In genomic region chr16:44671551-44672421, GRCm38 (mm10) we compare ENCODE assay signal across 11 mouse cellular contexts. TPM values are rescaled to one million over a fixed set of nuclear protein-coding genes. Genes with fewer than 3 reads are reported as not detected.
DNase-seq lines count a peak whose midpoint lies in the region; ATAC-seq lines count a peak whose summit lies in the region.
"Had no signal": no experiment of that assay in that cellular context is flagged by ENCODE, and none has a peak within 500 bp of the region (broad histone marks: within the 10 kb centered on the region; RNA-seq: fewer than 3 reads in every experiment).

No protein-coding gene starts in this region.

- peak overlapping the region; percentile 73 for H3K27ac ChIP-seq in kidney, embryonic 16.5 days (ENCODE audit: low read length)
- H3K27ac ChIP-seq in embryonic facial prominence, embryonic 14.5 days (replicated peaks; ENCODE audit: low read depth, low read length), result peak overlapping the region; percentile 87
- H3K27ac ChIP-seq in intestine, embryonic 16.5 days (ENCODE audit: low read length), result 0 out of 2 replicates have a peak overlapping the region, but pooled peaks have one; percentile 36
- H3K27ac ChIP-seq in neural tube, embryonic 13.5 days (replicated peaks), result peak overlapping the region; percentile 78

- H3K4me3 ChIP-seq in kidney, embryonic 16.5 days (ENCODE audit: low read length), result no peak overlapping the region
- no peak overlapping the region for H3K4me3 ChIP-seq in embryonic facial prominence, embryonic 14.5 days (ENCODE audit: low read depth, low read length)
- no peak overlapping the region for H3K4me3 ChIP-seq in intestine, embryonic 16.5 days (ENCODE audit: low read length)
- no peak overlapping the region for H3K4me3 ChIP-seq in neural tube, embryonic 13.5 days

- H3K4me1 ChIP-seq in kidney, embryonic 16.5 days (ENCODE audit: insufficient read depth, low read length), result peaks cover 27% of the 10 kb centered on the region
- H3K4me1 ChIP-seq in embryonic facial prominence, embryonic 14.5 days (ENCODE audit: control insufficient read depth, insufficient read depth, low read length), result peaks cover 27% of the 10 kb centered on the region
- peaks cover 8% of the 10 kb centered on the region; the same call in 1 of the 2 replicates for H3K4me1 ChIP-seq in intestine, embryonic 16.5 days (ENCODE audit: control insufficient read depth, insufficient read depth, low read length)
- peaks cover 41% of the 10 kb centered on the region for H3K4me1 ChIP-seq in neural tube, embryonic 13.5 days (replicated peaks)

- H3K9me3 ChIP-seq in kidney, embryonic 16.5 days (ENCODE audit: low read length), result no peaks in the 10 kb centered on the region
- H3K9me3 ChIP-seq in embryonic facial prominence, embryonic 14.5 days (ENCODE audit: control insufficient read depth, low read length), result no peaks in the 10 kb centered on the region
- no peaks in the 10 kb centered on the region for H3K9me3 ChIP-seq in intestine, embryonic 16.5 days (ENCODE audit: control insufficient read depth, low read length)
- H3K9me3 ChIP-seq in neural tube, embryonic 13.5 days, result no peaks in the 10 kb centered on the region
- H3K9me3 ChIP-seq: G1E had no signal

- H3K36me3 ChIP-seq in kidney, embryonic 16.5 days (ENCODE audit: insufficient read depth, low read length), result no peaks in the 10 kb centered on the region
- H3K36me3 ChIP-seq in embryonic facial prominence, embryonic 14.5 days (ENCODE audit: control insufficient read depth, insufficient read depth, low read length), result no peaks in the 10 kb centered on the region
- no peaks in the 10 kb centered on the region for H3K36me3 ChIP-seq in intestine, embryonic 16.5 days (ENCODE audit: control insufficient read depth, insufficient read depth, low read length)
- no peaks in the 10 kb centered on the region for H3K36me3 ChIP-seq in neural tube, embryonic 13.5 days
- H3K36me3 ChIP-seq: G1E had no signal

- DNase-seq in kidney, adult 9 months, result no peak
- peak; percentile 63 for DNase-seq in embryonic facial prominence, embryonic 14.5 days (ENCODE audit: low spot score)
- no peak for DNase-seq in adrenal gland, postnatal 36 days
- no peak for DNase-seq in frontal cortex, postnatal 25 days (ENCODE audit: low spot score in 2 of 2)
- DNase-seq: cerebellum, adult 18-20 months; right cerebral cortex, postnatal 14 days had no signal

- H3K9ac ChIP-seq in kidney, embryonic 16.5 days (replicated peaks; ENCODE audit: low read length), result peak overlapping the region; percentile 55
- H3K9ac ChIP-seq in embryonic facial prominence, embryonic 14.5 days (ENCODE audit: low read depth, low read length), result peak overlapping the region; percentile 50
- H3K9ac ChIP-seq in intestine, embryonic 16.5 days (ENCODE audit: low read depth, low read length), result peak overlapping the region; percentile 34; the same call in 1 of the 2 replicates
- no peak overlapping the region for H3K9ac ChIP-seq in neural tube, embryonic 13.5 days

- no peaks in the 10 kb centered on the region for H3K27me3 ChIP-seq in kidney, embryonic 16.5 days (ENCODE audit: insufficient read depth, low read length)
- H3K27me3 ChIP-seq in embryonic facial prominence, embryonic 14.5 days (replicated peaks; ENCODE audit: control insufficient read depth, insufficient read depth, low read length), result no peaks in the 10 kb centered on the region
- no peaks in the 10 kb centered on the region for H3K27me3 ChIP-seq in intestine, embryonic 16.5 days (replicated peaks; ENCODE audit: control insufficient read depth, insufficient read depth, low read length)
- 0 out of 2 replicates have a peak, but pooled peaks cover 11% of the 10 kb centered on the region for H3K27me3 ChIP-seq in neural tube, embryonic 13.5 days

- 16% methylated on average over 22 of the region's 22 CpGs for WGBS in kidney, embryonic 16.5 days
- 15% methylated on average over 22 of the region's 22 CpGs for WGBS in embryonic facial prominence, embryonic 14.5 days
- 32% methylated on average over 22 of the region's 22 CpGs for WGBS in intestine, embryonic 16.5 days
- 3% methylated on average over 22 of the region's 22 CpGs for WGBS in neural tube, embryonic 13.5 days

- H3K4me2 ChIP-seq in kidney, embryonic 16.5 days (replicated peaks; ENCODE audit: low read depth, low read length), result peak overlapping the region; percentile 44
- H3K4me2 ChIP-seq in embryonic facial prominence, embryonic 14.5 days (ENCODE audit: low read depth, low read length), result peak overlapping the region; percentile 39; the same call in 1 of the 2 replicates
- H3K4me2 ChIP-seq in intestine, embryonic 16.5 days (ENCODE audit: low read depth, low read length), result peak overlapping the region; percentile 44; the same call in 1 of the 2 replicates
- H3K4me2 ChIP-seq in neural tube, embryonic 13.5 days, result peak overlapping the region; percentile 39

- ATAC-seq in kidney, embryonic 16.5 days (ENCODE audit: low FRiP score, low TSS enrichment), result peak; percentile 76
- peak; percentile 75 for ATAC-seq in embryonic facial prominence, embryonic 14.5 days (ENCODE audit: low read depth)
- ATAC-seq in intestine, embryonic 16.5 days, result no peak
- ATAC-seq in neural tube, embryonic 13.5 days (ENCODE audit: low read depth), result peak; percentile 86
- ATAC-seq in megakaryocyte progenitor cell, adult 5-6 weeks (replicated peaks; ENCODE audit: poor library complexity), result no peak

RNA-seq across cellular contexts. Expression of gene Nepro, which starts 52.3 kb away (rescaled TPM):
- 8.6 and 9.5 TPM in 2 replicates for polyA plus RNA-seq in kidney, embryonic 16.5 days (2015; fragmentation: Nextera tagmentation; extraction: Ambion mirVana)
- 7.9 and 8.8 TPM in 2 replicates for polyA plus RNA-seq in embryonic facial prominence, embryonic 14.5 days (2014; fragmentation: Nextera tagmentation; extraction: Ambion mirVana)
- polyA plus RNA-seq in intestine, embryonic 16.5 days (2015; fragmentation: Nextera tagmentation; extraction: Ambion mirVana), result 5.7 and 6.7 TPM in 2 replicates
- 4.2 and 5.9 TPM in 2 replicates for polyA plus RNA-seq in neural tube, embryonic 13.5 days (2015; fragmentation: Nextera tagmentation; extraction: Ambion mirVana)
- total RNA-seq in adrenal gland, postnatal 36 days (2021), result 10 to 100 TPM; 11.0 to 12.6 TPM
- total RNA-seq in megakaryocyte progenitor cell, adult 5-6 weeks (2015), result 18.6 and 20.5 TPM in 2 replicates
- total RNA-seq in megakaryocyte progenitor cell, adult 5-6 weeks (2017), result 19.4 and 26.3 TPM in 2 replicates

Comparison
In these comparisons a context has a peak if more than half of its experiments do, and no peak if none do; other contexts are left out.
1. ATAC-seq: peak in kidney, embryonic 16.5 days (single experiment), embryonic facial prominence, embryonic 14.5 days (single experiment) and neural tube, embryonic 13.5 days (single experiment); none in intestine, embryonic 16.5 days (single experiment) and megakaryocyte progenitor cell, adult 5-6 weeks (single experiment).
2. H3K27ac ChIP-seq: peak in every context shown above with its lines; median percentile 87 in embryonic facial prominence, embryonic 14.5 days; 78 in neural tube, embryonic 13.5 days; 73 in kidney, embryonic 16.5 days; 36 in intestine, embryonic 16.5 days.
3. Peak in every context shown above with its lines, with median percentiles within 50 percentile points of each other: H3K4me2 ChIP-seq.